In the genomic region with DNA sequence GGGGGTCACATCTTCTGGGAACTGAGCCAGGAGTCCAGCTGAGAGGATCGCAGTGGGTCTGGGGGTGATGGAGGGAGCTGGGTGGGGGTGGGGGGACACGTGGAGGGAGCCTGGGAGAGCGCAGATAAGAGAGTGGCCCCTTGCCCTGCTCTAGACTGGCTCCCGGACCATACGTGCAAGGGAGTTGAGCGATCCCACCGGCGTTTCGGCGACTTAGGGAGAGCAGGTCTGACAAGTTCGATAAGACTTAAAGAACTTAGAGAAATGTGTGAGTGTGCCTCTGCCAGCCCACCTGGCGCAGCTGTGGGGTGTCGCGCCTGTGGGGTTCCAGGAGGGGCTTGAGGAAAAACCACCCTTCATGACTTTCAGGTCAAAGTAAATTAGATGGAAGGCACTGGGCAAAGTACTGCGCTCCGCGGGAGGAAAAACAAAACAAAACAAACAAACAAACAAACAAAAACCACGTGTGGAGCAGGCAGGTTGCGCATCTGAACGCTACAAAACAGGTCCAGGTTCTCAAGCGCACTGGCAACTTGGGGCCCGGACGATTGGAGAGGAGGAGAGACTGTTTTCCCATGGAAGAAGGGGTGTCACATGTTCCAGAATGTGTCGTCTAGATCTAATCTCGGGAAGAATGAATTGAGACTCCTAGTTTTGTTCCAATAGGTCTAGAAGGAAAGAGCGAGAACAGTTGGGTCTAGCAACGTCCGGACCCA, we compare ENCODE assay signal across 8 mouse cellular contexts. TPM values are rescaled to one million over a fixed set of nuclear protein-coding genes. Genes with fewer than 3 reads are reported as not detected.
DNase-seq lines count a peak whose midpoint lies in the region; ATAC-seq and TF ChIP-seq lines count a peak whose summit lies in the region.

No protein-coding gene starts in this region.

- H3K9ac ChIP-seq in ES-E14 (ENCODE audit: insufficient read depth, low read depth, low read length, poor library complexity, severe bottlenecking): 0 out of 2 replicates have a peak overlapping the region, but pooled peaks have one; percentile 27
- H3K9ac ChIP-seq in limb, embryonic 12.5 days (replicated peaks): peak overlapping the region; percentile 64
- peak overlapping the region; percentile 48 for H3K9ac ChIP-seq in neural tube, embryonic 12.5 days

- peaks cover 48% of the 10 kb centered on the region for H3K27me3 ChIP-seq in limb, embryonic 12.5 days
- peaks cover 17% of the 10 kb centered on the region for H3K27me3 ChIP-seq in neural tube, embryonic 12.5 days (replicated peaks)

- DNase-seq in frontal cortex, postnatal 10 days (ENCODE audit: low spot score in 2 of 2): no peak
- no peak for DNase-seq in ES-E14 (ENCODE audit: low read depth, low spot score)
- DNase-seq in forelimb bud, embryonic 11.5 days (ENCODE audit: low read depth, low spot score): peak; percentile 3
- DNase-seq in testis, postnatal 10 days (ENCODE audit: low spot score): no peak
- DNase-seq in cerebellum, postnatal 25 days: no peak

- H3K4me1 ChIP-seq in ES-E14 (ENCODE audit: control insufficient read depth in 2 of 2, insufficient read depth in 2 of 2, low read length in 2 of 2, poor library complexity in 1 of 2): peaks cover 0 to 6% of the 10 kb centered on the region in 2 experiments; a peak in 2 of 4 replicates
- H3K4me1 ChIP-seq in limb, embryonic 12.5 days (replicated peaks): peaks cover 6% of the 10 kb centered on the region
- H3K4me1 ChIP-seq in neural tube, embryonic 12.5 days: peaks cover 11% of the 10 kb centered on the region

- 3% methylated on average over 28 of the region's 28 CpGs for WGBS in limb, embryonic 12.5 days
- 4% methylated on average over 28 of the region's 28 CpGs for WGBS in neural tube, embryonic 12.5 days

- H3K4me2 ChIP-seq in limb, embryonic 12.5 days: peak overlapping the region; percentile 98
- peak overlapping the region; percentile 97 for H3K4me2 ChIP-seq in neural tube, embryonic 12.5 days (replicated peaks)

- H3K4me3 ChIP-seq in ES-E14 (ENCODE audit: insufficient read depth in 1 of 2, low read depth in 1 of 2, low read length in 2 of 2, poor library complexity in 1 of 2, severe bottlenecking in 1 of 2): peak overlapping the region; percentile 60
- H3K4me3 ChIP-seq in limb, embryonic 12.5 days (replicated peaks): peak overlapping the region; percentile 64
- peak overlapping the region; percentile 58 for H3K4me3 ChIP-seq in neural tube, embryonic 12.5 days

- no peaks in the 10 kb centered on the region for H3K9me3 ChIP-seq in ES-E14 (ENCODE audit: control insufficient read depth, insufficient read depth, low read depth, low read length)
- H3K9me3 ChIP-seq in limb, embryonic 12.5 days: no peaks in the 10 kb centered on the region
- H3K9me3 ChIP-seq in neural tube, embryonic 12.5 days: no peaks in the 10 kb centered on the region

- H3K27ac ChIP-seq in ES-E14 (ENCODE audit: insufficient read depth, low read depth, low read length, poor library complexity, severe bottlenecking): no peak overlapping the region
- no peak overlapping the region for H3K27ac ChIP-seq in limb, embryonic 12.5 days
- H3K27ac ChIP-seq in neural tube, embryonic 12.5 days: no peak overlapping the region

- ATAC-seq in frontal cortex, adult (ENCODE audit: low TSS enrichment): peak; percentile 39
- ATAC-seq in limb, embryonic 12.5 days (ENCODE audit: insufficient number of reproducible peaks, insufficient read depth, low FRiP score, low TSS enrichment, low read depth): peak; percentile 9; the same call in 1 of the 2 replicates
- ATAC-seq in neural tube, embryonic 12.5 days (ENCODE audit: low FRiP score, low read depth): peak; percentile 65

- in situ Hi-C loops in ES-E14 (cut with MboI; ENCODE audit: low sequenced_read_pairs in 2 of 2, unreplicated experiment in 2 of 2): no loop called here

- no peaks in the 10 kb centered on the region for H3K36me3 ChIP-seq in ES-E14 (ENCODE audit: control insufficient read depth, insufficient read depth, low read length, poor library complexity, severe bottlenecking)
- H3K36me3 ChIP-seq in limb, embryonic 12.5 days: no peaks in the 10 kb centered on the region
- no peaks in the 10 kb centered on the region for H3K36me3 ChIP-seq in neural tube, embryonic 12.5 days

TF ChIP-seq in ES-E14, 5 proteins besides CTCF, POLR2A, EP300 and RAD21:
- no peak for TF ChIP-seq MAFK (IDR thresholded peaks at IDR 0.05; ENCODE audit: insufficient read depth, low read depth, low read length)
- TF ChIP-seq ZC3H11A (IDR thresholded peaks at IDR 0.05; ENCODE audit: borderline replicate concordance, low read depth, low read length): no peak
- no peak for TF ChIP-seq HCFC1 (IDR thresholded peaks at IDR 0.05; ENCODE audit: borderline replicate concordance, insufficient read depth, low read length)
- no peak for TF ChIP-seq CHD2 (IDR thresholded peaks at IDR 0.05; ENCODE audit: low read depth, low read length)
- TF ChIP-seq ZNF384 (IDR thresholded peaks at IDR 0.05; ENCODE audit: low read depth, low read length): no peak

RNA-seq across cellular contexts. Expression of gene Il15ra, which starts 1.1 kb away (rescaled TPM):
- 0.90 and 2.4 TPM in 2 replicates for total RNA-seq in ES-E14 (2012; rRNA removed)
- 0.50 and 0.88 TPM in 2 replicates for polyA plus RNA-seq in limb, embryonic 12.5 days (2016; fragmentation: Nextera tagmentation; extraction: Ambion mirVana)
- polyA plus RNA-seq in neural tube, embryonic 12.5 days (2016; fragmentation: Nextera tagmentation; extraction: Ambion mirVana): 0.93 and 1.1 TPM in 2 replicates

Comparison
In these comparisons a context has a peak if more than half of its experiments do, and no peak if none do; other contexts are left out.
1. ATAC-seq: peak in every context shown above with its lines; median percentile 65 in neural tube, embryonic 12.5 days; 39 in frontal cortex, adult; 9 in limb, embryonic 12.5 days.